Mouse (Mus musculus) gonadal fat pad, adult 2 months (tissue): Measurements from ENCODE around the gene 2900026A02Rik. TPM values are rescaled to one million over a fixed set of nuclear protein-coding genes. Genes with fewer than 3 reads are reported as not detected.

Experiments
- DNase-seq: peaks from one replicate; pipeline ENCODE4 v3.0.0-alpha.2; 2012; ENCODE audit warnings: low read depth
- polyA plus RNA-seq: library from polyadenylated mRNA; depleted of rRNA; stranded (reverse); fragments of >200 nt; gene quantifications from 2 replicates; pipeline ENCODE4 v1.2.3, GENCODE M21; 2012

2900026A02Rik gene
- polyA plus RNA-seq, 1 experiment, result 16.7 TPM

DNA sequence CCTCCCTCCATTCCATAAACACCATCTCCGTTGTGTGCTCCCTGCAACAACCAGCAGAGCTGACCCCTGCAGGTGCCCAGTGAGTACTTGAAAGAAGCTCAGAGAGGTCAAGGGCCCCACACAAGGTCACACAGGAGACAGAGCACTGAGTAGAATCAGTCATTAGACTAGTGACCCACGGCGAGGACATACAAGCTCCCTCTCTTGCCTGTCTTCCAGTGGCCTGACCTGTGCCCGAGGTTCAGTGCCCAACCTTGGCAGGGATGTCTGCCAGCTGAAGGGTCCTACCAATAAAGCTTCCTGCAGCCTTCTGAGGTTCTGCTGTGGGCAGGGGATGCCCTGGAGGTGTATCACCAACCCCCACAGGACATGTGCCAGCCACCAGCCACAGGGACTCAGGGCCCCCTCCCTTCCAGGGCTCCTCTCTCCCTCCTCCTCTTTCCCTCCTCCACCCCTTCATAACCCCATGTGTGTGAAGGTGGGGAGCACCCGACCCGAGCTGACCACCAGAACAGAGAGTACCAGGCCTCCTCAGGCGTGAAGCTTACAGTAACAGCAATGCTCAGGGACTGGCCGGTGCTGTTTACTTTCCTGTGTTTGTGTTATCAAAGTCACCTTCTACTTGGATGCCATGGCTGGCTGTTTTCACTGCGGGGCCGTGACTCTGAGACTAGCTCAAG is 8.7 kb downstream of the 2900026A02Rik start:
- no peak for DNase-seq

DNA sequence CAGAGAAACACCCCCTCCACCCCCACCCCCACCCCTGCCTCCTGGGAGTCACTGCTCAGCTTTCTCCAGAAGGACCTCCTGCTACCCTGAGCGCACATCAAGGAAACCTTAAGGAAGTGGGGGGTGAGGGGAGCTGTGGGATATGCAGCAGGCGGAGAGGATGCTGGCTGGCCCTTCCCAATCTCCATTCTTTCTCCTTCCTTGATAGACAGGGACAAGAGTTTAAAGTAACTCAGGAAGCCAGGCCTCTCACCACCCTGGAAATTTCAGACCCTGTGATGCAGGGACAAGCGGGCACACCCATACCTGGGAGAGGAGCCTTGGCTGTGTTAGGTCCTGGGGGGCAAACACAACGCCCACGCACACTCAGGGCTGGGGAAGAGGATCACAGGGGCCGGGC is 10.7 kb downstream of the 2900026A02Rik start:
- DNase-seq, result no peak

DNA sequence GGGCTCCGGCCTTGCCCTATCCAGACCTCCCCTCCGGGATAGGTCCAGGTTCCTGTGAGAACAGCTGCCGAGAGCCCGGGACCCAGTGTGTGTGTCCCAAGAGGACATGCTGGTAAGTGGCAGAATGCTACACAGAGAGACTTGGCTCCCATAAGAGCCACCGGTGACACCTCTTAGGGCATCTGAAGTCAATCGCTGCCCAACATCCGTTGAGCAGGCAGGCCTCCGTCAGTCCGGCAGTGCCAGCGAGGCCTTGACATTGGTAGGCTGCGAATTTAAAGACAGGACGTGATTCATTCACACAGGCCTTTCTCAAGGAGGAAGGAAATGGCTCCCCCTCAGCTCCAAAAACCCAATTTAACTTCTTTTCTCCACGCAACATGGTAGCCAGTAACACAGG is 11.1 kb downstream of the 2900026A02Rik start:
- DNase-seq, result no peak

DNA sequence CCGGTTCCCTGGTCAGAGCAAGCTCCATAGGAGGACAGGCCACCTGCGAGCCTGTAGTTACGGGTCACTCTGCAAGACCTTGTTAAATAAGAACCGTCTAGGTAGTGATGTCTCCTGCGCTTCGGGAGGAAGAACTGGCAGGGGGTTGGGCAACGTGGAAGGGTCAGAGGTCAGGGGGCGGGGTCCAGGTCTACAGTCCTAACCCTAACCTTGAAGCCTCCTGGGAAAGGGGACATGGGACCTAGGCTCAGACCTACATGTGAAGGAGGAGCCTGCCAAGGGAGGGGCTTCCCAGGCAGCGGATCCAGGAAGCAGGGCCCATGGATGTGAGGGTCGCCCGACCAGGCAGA is 11.7 kb downstream of the 2900026A02Rik start:
- no peak for DNase-seq

DNA sequence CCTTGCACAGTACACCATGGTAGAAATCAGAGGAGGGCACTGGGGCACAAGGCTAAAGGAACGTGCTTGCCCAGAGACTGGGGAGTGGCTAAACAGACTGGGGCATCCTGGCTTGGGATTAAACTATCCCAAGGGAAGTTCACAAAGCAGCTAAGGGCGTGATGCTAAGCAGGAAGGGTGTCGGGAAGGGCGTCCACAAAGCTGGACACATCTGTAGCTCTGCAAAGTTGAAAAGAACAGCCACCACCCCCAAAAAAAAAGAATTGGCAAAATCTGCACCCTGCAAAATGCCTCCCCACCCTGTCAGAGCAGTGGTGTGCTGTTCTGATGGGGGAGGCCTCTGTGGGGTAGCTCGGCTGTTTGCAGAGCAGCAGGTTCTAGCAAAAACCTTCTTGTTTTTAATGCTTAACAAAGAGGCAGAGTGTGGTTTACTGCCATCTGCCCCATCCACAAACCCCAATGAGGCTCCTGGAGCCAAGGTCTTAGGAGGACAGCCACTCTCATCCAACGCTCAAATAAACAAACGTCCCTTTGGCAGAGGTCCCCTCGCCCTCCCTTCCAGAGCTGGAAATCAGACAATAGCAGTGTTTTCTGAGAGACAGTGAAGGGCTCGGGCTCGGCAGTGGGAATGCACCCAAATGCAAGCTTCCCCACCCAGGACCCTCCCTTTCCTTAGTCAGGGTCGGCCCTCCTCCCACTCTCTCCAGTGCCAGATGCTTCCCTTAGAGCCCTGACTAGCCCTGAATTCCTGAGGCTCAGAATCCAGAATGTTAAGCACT is 12.2 kb downstream of the 2900026A02Rik start:
- no peak for DNase-seq

DNA sequence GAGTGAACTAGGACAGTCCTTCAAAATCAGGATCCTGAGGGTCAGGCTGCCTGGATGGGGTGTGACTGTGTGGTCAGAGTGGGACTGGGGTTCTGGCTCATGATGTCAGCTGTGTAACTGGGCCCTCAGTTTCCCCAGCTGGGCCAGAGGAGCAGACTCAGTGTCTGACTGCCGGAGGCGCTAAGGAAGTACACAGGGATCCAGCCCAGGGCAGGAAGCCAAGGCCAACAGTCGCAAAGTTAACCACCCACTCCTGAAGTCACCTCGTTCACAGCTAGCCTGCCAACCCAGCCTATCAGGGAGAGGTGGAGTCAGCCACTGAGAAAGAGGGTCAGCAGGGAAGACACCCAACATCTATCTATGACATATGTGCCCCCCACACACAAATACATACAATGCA is 13.0 kb downstream of the 2900026A02Rik start:
- DNase-seq, result peak; percentile 63

DNA sequence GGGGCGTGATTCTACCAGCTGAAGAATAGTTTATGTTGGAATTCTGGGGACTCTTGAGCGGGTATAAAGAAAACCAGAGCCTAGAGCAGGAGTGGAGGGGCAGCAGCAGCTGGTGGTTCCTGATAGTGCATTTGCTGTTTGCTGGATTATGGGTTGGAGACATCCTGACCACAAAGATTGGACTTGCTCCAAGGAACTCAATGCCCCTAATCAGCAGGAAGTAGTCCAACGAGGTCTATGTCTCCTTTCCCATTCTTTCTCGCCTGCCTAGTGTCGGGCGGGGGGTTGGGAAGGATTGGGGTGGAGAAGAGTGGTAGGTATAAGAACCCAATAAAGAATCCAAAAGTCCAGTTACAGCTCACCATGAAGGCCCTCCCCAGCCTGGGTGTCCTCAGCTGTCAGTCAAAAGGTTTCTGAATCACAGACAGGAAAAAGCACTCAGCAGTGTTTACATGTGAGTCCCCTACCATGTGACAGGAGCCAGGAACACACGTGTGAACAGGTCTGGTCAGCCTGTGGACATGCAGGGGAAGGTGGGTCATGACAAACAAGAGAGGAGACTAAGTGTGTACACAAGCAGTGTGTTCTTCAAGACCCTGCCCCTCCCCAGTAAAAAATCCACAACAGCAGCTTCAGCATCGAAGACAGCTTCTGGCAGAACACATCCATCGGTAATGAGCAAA is 14.2 kb downstream of the 2900026A02Rik start:
- DNase-seq, result no peak

DNA sequence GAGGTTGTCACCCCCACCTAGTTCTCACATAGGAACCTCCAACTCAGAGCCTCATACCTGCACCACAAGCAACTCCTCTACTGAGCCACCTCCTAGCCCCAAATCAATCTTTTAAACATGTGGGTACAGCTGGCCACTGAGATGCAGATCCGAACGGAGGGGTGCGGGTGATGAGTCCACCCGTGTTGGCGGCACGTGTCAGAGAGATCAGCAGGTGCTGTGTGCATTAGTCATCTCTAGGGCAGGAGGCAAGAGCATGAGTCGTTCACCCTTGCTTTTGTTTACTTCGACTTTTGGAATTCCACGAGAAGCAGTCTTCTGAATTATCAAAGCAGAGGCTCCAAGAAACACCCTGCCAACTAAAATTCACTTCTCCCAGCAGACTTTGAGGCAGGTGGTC is 16.8 kb downstream of the 2900026A02Rik start:
- DNase-seq, result no peak

DNA sequence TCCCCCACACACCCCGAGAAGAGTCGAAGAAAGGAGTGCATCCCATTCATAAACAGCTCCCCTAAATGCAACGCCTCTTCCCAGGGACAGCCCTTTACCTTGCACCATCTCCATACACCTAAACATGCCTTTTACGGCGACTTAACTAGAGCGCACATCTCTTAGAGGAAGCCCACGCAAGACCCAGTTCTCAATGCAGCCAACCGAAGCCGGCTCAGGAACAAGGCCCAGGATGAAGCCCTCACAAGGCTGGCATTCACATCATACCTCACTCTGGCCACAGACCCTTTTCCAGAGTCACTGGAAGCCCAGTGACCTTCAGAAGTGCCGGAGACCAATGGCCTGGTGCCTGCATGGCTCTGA is 21.3 kb downstream of the 2900026A02Rik start:
- DNase-seq, result no peak

DNA sequence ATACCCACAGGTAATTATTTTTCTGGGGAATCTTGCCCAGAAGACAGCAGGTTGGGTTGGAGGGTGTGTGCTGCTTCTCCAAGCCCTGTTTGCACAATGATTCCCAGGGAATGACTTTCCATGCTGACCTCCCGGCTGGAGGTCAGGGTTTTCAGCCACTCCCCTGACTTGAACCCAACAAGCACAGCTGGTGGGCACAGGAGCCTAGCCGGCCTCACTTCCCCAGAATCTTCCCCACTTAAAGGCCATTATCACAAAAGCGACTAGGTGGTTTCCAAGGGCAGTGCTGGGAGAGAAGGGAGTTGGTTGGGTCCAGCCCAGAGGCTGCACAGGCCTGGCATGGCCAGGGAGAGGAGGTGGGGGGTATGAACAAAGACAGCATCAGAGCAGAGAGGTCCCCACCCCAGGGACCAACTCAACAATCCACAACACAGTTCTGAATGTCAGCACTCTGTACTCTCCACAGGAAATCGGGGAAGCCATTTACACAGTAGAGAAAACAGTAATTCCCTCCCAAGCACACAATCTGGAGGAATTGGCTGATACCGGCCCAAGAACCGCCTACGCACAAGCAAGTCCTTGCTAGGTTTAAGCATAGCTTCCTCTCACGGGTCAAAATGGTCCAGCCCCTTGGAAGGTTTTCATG is 21.8 kb downstream of the 2900026A02Rik start:
- no peak for DNase-seq

DNA sequence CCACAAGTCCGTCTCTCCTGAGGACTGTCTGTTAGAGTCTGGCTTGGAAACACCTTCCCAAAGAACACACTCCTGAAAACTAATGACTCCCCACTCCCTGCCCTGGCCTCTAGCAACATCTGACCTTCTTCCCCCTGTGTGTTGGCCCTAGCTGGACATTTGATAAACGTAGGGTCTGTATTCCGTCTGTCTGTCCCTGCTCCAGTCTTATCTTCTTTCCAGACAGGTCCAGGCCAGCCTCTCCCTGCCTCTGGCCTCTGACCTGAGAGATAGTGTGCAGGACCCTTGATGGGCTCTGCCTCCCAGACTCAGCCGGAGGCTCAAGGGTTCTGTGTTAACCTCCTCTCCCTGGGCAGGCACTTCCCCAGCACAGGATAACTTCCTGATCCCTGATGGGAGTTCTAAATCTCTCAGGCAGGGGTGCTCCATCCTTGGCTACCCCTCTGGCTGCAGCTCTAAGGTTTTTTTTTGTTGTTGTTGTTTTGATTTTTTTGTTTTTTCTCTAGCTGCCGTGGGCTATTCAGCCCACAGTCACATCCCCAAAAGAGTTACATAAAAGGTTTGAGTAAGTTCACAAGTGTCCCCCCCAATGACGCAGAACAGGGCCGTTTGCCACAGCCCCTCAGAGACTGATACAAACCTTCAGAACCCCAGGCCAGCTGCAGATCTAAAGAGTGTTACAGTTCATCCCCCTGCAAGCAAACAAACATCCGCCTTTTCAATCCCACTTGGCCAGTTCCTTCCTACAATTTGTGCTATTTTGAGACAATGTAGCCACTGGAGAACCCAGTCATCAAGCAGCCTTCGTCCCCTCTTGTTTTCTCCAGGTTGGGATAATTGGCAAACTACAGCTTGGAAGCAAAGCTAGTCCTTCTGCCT is 23.9 kb downstream of the 2900026A02Rik start:
- DNase-seq, result no peak

DNA sequence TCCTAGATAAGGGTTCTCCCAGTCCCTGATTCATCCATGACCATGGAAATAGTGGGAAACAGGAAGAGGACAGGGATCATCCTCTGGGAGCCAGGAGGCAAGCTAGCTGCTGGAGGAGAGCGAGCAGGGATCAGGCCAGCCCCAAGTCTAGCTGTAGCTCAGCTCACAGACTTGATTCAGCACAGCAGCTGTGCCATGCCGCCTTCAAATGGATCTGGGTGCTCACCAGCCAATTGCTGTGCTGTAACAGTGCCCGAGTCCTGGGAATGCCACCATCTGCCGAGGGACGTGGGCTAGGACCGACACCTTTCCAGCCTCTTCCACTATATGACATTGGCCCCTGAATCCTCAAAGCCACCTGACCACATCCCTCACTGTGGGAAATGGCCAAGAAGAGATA is 25.1 kb downstream of the 2900026A02Rik start:
- DNase-seq, result no peak

DNA sequence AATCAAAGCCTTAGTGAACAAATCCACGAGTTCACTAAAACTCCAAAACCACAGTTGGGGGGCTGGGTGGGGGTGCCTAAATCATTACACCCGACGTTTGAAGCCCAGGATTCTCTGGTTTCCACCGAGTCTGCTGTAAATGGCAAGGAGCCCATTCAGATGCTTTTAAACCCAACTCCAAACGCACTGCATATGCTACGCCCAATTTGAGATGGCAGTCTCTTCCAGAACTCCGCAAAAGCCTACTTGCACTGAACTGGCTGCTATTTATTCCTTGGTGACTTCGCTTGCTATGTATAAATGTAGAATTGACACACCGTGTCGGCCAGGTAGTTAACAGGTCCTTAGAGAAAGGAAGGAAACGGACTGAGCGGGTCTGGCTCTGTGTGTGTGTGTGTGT is 25.6 kb downstream of the 2900026A02Rik start:
- no peak for DNase-seq

DNA sequence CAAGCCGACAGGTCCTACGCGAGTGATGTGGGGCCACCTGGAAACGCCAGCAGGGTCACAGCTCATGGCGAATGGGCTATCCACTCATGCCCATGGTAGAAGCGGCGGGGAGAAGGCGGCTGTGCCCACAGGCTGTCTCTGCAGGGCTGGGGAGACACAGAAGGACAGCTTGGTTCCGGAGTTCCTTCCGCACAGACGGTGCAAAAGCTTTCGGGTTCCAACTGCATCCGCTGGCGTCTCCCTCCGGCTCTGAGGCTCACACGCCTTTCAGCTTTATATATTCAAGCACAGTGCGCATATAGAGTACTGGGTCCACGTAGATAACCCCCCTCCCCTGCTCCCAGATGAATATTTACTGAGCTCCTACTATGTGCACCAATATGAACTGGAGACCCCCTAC is 27.3 kb downstream of the 2900026A02Rik start:
- DNase-seq, result no peak

DNA sequence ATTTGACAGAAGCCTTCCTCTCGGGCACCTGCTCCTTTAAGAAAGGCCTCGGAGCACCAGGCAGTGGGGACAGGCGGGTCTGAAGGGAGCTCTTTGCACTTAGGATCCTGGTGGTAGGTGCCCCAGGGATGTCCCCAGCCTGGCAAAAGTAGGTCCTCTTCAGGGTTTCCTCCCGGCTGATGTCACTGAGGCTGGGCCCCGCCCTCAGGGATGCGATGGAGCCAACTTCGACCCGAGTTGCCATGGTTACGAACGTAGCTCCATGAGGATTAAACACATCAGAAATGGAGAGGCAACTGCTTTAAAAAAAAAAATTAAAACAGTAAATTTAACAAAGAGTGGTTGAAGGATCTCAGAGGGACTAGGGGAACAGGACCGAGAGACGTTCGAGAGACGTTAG is 29.1 kb downstream of the 2900026A02Rik start:
- DNase-seq, result no peak

DNA sequence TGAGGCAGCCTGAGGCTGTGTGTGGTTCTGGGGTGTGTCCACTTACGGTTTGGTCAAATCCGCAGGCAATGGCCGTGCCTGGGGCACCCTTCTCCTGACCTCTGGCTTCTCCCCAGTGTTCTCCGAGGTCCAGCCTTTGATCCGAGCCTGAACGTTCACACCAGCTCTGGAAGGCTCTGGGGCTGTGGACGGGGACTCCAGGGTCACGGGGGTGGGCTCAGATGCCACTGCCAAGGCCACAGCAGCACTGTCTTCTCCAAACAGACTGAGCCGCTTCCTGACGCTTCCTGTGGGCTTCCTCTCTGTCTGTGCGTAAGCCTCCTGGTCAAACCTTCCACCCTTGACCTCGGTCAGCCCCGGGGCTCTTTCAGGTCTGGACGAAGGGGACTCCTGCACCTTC is 30.5 kb downstream of the 2900026A02Rik start:
- DNase-seq, result no peak

DNA sequence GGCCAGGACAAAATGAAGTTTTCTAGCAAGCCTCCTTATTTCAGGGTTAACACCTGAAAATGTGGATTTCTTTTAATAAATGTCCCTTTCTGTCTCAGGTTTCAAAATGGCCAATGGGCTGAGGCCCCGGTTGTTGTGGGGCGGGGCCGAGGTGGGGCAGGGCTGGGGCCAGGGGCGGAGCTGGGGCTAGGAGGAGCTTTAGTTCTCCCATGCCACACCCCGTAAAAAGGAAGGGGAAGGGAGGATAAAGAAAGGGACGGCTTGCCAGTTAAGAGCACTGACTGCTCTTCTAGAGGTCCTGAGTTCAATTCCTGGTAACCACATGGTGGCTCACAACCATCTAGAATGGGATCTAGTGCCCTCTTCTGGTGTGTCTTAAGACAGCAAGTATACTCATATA is 39.6 kb downstream of the 2900026A02Rik start:
- no peak for DNase-seq

DNA sequence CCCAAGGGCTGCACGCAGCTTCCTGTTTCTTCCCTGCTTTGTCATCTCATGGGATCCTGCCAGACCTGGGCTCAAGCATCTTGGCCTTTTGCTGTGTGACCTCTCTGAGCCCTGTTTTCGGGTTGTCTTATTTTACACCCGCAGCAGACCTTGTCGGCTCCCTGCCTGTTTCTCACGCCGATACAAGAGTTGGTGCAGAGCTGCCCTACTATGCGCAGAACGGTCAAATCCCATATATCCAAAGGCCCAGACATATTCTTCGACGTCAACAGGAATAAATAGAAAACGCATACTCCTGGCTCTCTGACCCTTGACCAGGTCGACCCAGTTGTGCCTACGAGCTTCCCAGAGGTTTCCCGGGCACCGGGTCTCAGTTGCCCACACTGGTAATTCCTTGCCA is 40.3 kb downstream of the 2900026A02Rik start:
- no peak for DNase-seq

DNA sequence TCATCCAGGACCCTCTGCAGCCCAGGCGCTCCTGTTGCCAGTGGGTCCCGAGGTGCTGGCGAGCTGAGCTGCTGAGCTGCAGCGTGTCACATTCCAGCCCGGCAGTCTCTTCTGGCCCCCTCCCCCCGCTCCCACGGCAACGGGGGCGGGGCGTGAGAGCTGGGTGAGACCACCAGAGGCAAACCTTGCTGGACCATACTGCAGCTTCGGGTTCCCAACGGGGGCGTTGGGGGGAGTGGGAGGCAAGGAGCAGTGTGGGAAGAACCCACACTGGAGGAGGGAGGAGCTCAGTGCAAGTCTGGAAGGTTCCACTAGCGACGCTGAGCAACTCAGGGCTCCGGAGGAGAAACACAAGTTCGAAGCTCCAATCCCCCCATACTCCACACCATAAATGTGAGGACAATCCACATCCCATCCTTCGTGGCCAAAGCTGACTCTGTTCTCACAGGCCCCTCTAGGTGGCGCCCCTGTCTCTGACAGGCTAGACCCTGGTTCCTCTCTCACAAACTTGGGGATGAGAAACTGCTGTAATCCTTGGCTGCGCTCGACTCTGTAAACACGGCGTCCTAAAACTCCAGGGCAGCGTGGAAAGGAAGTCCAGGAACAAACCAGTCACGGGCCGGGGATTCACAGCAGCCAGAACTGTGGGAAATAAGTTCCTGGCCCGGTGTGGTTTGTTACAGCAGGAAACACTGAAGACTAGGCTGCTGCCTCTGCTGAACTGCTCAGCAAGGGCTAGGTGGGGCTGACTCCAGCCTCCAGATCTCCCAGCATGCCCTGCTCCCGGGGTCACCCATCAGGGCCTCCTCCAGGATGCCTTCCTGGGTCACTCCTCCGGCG is 41.0 kb downstream of the 2900026A02Rik start:
- peak; percentile 42 for DNase-seq

DNA sequence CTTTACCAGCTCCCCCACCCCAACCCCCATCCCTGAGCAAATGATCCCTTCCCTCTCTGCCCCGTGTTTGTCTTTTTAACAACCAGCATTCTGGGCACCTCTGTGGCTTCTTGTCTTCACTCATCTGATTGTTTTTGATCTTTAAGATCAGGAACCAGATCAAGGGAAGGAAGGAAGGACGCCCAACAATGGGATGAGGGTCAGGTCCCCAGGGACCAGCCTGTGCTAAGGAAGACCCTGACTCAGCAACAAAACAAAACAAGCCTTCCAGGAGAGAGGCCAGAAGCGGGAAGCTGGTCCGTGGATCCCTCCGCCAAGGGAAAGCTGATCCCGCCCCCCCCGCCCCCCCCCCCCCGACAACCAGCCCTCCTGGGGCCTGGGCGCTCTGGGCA is 41.6 kb downstream of the 2900026A02Rik start:
- DNase-seq, result no peak

DNA sequence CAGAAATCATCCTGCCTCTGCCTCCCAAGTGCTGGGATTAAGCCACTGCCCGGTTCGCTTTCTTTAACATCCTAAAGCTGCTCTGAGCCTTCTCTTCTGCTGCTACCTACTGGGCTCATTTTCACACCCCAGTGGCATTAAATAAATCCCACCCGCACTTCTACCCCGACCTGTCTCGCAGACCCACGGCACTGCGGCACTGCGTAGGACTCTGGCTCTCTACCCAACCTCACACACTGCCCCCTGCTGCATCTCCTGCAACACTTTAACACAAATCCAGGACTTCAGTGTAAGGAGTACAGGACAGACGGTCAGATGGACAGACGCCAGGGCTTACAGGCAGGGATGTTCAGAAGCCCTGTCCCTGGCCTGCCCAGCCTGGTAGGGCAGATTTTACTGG is 45.1 kb downstream of the 2900026A02Rik start:
- no peak for DNase-seq
